Mouse (Mus musculus) heart, embryonic 10.5 days (tissue): Measurements from ENCODE around the gene Hoxa5. TPM values are rescaled to one million over a fixed set of nuclear protein-coding genes. Genes with fewer than 3 reads are reported as not detected.
A peak's percentile ranks its signal among the peaks of the same experiment; 100 is the strongest.

Experiments used
- DNase-seq: peaks from one replicate; pipeline ENCODE4 v3.0.0-alpha.2; 2017; ENCODE audit warnings: low spot score
- H3K27ac ChIP-seq: fragments of 300-500 bp; sonication (generic); 2 replicates; pipeline ENCODE4 v1.5.1; 2016; ENCODE audit warnings: mild to moderate bottlenecking
- H3K27me3 ChIP-seq: fragments of 300-500 bp; sonication (generic); 2 replicates; pipeline ENCODE4 v1.6.1; 2016; ENCODE audit warnings: mild to moderate bottlenecking; ENCODE audit not compliant: poor library complexity, insufficient read depth, severe bottlenecking
- H3K36me3 ChIP-seq: fragments of 300-500 bp; sonication (generic); 2 replicates; pipeline ENCODE4 v1.6.1; 2016; ENCODE audit warnings: mild to moderate bottlenecking, moderate library complexity
- H3K4me1 ChIP-seq: fragments of 300-500 bp; sonication (generic); 2 replicates; pipeline ENCODE4 v1.6.1; 2016; ENCODE audit warnings: mild to moderate bottlenecking
- H3K4me3 ChIP-seq: fragments of 300-500 bp; sonication (generic); 2 replicates; pipeline ENCODE4 v1.5.1; 2016; ENCODE audit warnings: mild to moderate bottlenecking, moderate library complexity
- H3K9me3 ChIP-seq: fragments of 300-500 bp; sonication (generic); 2 replicates; pipeline ENCODE4 v1.6.1; 2016; ENCODE audit warnings: mild to moderate bottlenecking, moderate library complexity
- WGBS: fragments of 180-500 bp; shearing (Covaris S2); methylation state at CpG from one replicate; pipeline ENCODE4 v1.1.7; 2016; 5-methylcytosine and 5-hydroxymethylcytosine counted together
- polyA plus RNA-seq: library from polyadenylated mRNA; unstranded; fragments of >200 nt; fragmentation: Nextera tagmentation; extraction: Ambion mirVana; gene quantifications from 2 replicates; pipeline ENCODE4 v1.2.1, GENCODE M21; 2016

Hoxa5 gene
- 0.58 and 6.0 TPM in 2 replicates for polyA plus RNA-seq

GRCm38 (mm10) chr6:52204050-52204752 lies at the start of gene Hoxa5:
Hoxa5 (minus strand) TSS chr6:52204587.
- H3K27ac ChIP-seq, result peak within 1 kb of the TSS; percentile 74
- peaks cover 33% of the 10 kb centered on the region for H3K4me1 ChIP-seq
- H3K4me3 ChIP-seq, result peak within 1 kb of the TSS; percentile 64
- peaks cover 100% of the 10 kb centered on the region for H3K27me3 ChIP-seq
- no peak for DNase-seq
- no peaks in the 10 kb centered on the region for H3K9me3 ChIP-seq
- H3K36me3 ChIP-seq, result no peaks in the 10 kb centered on the region
- WGBS, result under 1% methylated on average over 65 of the region's 65 CpGs

- peak; percentile 73 for DNase-seq
- Histone ChIP-seq H3K9me3 (no peaks in the 10 kb centered on the region), H3K4me1 (peaks cover 15% of the 10 kb centered on the region), H3K36me3 (no peaks in the 10 kb centered on the region), H3K27me3 (peaks cover 100% of the 10 kb centered on the region), H3K4me3 (peak overlapping the region; percentile 44), H3K27ac (no peak overlapping the region)
- WGBS, result 1% methylated on average over 59 of the region's 59 CpGs
Observed at GRCm38 (mm10) chr6:52253511-52254500, 49.4 kb upstream of the Hoxa5 start.

- Histone ChIP-seq H3K4me3 (peak overlapping the region; percentile 44; the same call in 1 of the 2 replicates), H3K27me3 (peaks cover 100% of the 10 kb centered on the region), H3K36me3 (no peaks in the 10 kb centered on the region), H3K27ac (no peak overlapping the region), H3K4me1 (peaks cover 20% of the 10 kb centered on the region), H3K9me3 (no peaks in the 10 kb centered on the region)
- WGBS, result under 1% methylated on average over 35 of the region's 35 CpGs
- DNase-seq, result peak; percentile 75
Observed at GRCm38 (mm10) chr6:52252775-52253376, 48.5 kb upstream of the Hoxa5 start.

DNA sequence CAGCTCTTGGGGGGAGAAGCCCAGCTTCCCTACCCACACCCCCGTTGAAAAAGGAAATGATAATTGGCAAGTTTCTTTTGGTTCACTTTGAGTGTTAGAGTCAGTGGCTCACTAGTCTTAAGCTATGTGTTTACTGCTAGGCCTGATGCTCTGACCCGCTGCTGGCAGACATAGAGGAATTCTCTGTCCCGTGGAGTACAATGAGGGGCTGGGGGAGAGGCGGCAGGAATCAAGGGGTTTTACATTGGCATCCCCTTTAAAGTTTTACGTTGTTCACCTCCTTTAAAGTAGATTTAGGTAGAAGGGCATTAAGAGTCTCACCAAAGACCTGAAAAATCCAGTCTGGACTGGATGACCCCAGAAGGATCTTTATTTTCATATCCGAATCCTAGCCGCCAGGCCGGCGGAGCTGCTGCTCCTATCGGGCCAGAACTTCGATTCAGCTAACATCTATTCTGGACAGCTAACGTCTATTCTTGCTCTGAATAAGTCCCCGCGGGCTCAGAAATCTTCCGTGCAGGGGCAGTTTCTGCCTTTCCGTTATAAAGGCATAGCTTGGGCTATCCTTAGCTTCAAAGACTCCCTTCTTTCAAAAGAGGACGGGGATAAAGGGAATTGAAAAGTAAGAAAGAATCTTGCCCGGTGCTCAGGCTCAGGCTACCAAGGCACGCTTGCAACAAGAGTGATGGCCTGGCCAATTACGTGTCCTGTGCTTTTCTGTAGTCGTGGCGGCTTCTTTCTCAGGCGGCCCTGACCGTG lies 47.8 kb upstream of the Hoxa5 start:
- Histone ChIP-seq H3K36me3 (no peaks in the 10 kb centered on the region), H3K4me3 (no peak overlapping the region), H3K9me3 (no peaks in the 10 kb centered on the region), H3K27me3 (peaks cover 100% of the 10 kb centered on the region), H3K27ac (no peak overlapping the region), H3K4me1 (peaks cover 20% of the 10 kb centered on the region)
- no peak for DNase-seq
- WGBS, result 2% methylated on average over 24 of the region's 24 CpGs

DNA sequence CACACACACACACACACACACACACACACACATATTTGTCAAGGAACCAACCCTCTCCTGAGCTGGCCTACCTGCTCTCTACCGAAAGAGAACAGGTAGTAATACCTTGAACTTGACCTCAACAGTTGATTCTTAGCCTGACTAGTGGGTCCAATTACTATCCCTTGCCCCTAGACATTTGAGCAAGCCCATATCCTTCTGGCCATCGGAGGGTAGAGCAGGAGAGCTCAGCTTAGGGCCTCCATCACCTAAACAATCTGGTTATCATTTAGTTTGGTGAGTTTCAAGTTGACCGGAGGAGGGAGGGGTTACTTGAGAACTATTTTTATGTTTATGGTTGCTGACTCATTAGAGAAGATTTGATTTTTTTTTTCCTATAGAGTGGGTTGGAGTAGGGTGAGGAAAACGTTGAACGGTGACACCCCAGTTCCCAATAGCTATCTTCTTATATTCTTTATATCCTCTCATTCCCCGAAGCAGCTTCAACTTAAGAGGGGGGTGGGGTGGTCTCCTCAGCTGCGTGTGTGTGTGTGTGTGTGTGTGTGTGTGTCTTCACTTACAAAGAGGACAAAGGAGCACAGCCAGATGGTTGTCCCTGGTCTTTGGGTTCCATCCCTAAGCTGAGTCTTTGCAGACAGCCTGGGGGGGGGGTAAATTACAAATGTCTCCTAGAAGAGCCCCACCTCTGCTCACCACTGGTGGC lies 46.9 kb upstream of the Hoxa5 start:
- Histone ChIP-seq H3K27me3 (peaks cover 100% of the 10 kb centered on the region), H3K27ac (no peak overlapping the region), H3K36me3 (no peaks in the 10 kb centered on the region), H3K4me1 (peaks cover 20% of the 10 kb centered on the region), H3K9me3 (no peaks in the 10 kb centered on the region), H3K4me3 (no peak overlapping the region)
- peak; percentile 51 for DNase-seq
- WGBS, result 10% methylated on average over 7 of the region's 7 CpGs

DNA sequence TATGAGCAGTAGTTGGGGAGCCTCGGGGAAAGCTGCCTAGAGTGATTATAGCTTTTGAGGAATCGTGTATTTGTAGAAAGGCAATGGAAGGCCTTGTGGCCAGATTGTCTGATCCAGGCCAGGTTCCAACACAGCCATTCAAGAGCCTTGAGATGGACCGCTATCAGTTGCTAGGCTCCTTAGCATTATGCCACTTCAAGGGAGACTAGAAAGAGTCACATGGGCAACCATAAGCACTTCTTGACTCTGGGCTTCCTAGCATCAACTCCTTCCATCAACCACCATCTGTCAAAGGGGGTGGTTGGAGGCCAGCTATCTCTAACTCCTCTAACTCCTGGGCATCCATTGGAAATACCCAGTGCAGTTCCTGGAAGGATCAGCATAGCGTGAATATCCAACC lies 45.4 kb upstream of the Hoxa5 start:
- DNase-seq, result peak; percentile 69
- H3K36me3 ChIP-seq, result no peaks in the 10 kb centered on the region
- no peak overlapping the region for H3K27ac ChIP-seq
- no peaks in the 10 kb centered on the region for H3K9me3 ChIP-seq
- H3K4me3 ChIP-seq, result no peak overlapping the region
- H3K27me3 ChIP-seq, result peaks cover 100% of the 10 kb centered on the region
- H3K4me1 ChIP-seq, result peaks cover 25% of the 10 kb centered on the region
- WGBS, result under 1% methylated on average over 4 of the region's 4 CpGs

DNA sequence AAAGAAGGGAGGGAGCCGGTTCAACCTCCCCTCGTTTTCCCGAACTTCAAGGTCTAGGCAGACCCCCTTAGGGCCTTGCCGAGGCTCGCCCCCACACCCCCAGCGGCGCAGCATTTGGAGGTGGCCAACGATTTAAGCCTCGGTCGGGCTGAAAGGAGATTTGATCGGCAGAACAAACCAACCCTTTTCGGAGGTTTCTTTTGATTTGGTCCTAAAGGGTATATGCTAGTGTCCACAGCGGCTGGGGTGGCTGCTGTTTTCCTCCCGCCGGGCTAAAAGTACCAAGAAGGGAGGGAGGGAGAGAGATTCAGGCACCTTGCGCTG lies 45.0 kb upstream of the Hoxa5 start:
- Histone ChIP-seq H3K4me3 (peak overlapping the region; percentile 24; the same call in 1 of the 2 replicates), H3K27ac (no peak overlapping the region), H3K4me1 (peaks cover 26% of the 10 kb centered on the region), H3K27me3 (peaks cover 100% of the 10 kb centered on the region), H3K36me3 (no peaks in the 10 kb centered on the region), H3K9me3 (no peaks in the 10 kb centered on the region)
- no peak for DNase-seq
- under 1% methylated on average over 16 of the region's 16 CpGs for WGBS

GRCm38 (mm10) chr6:52248638-52249414 lies 44.4 kb upstream of the Hoxa5 start:
- Histone ChIP-seq H3K9me3 (no peaks in the 10 kb centered on the region), H3K27ac (no peak overlapping the region), H3K27me3 (peaks cover 100% of the 10 kb centered on the region), H3K4me1 (peaks cover 26% of the 10 kb centered on the region), H3K36me3 (no peaks in the 10 kb centered on the region), H3K4me3 (peak overlapping the region; percentile 24; the same call in 1 of the 2 replicates)
- WGBS, result under 1% methylated on average over 27 of the region's 27 CpGs
- peak; percentile 72 for DNase-seq

GRCm38 (mm10) chr6:52247766-52248637 lies 43.6 kb upstream of the Hoxa5 start:
- H3K4me3 ChIP-seq, result no peak overlapping the region
- no peaks in the 10 kb centered on the region for H3K36me3 ChIP-seq
- no peaks in the 10 kb centered on the region for H3K9me3 ChIP-seq
- H3K27ac ChIP-seq, result no peak overlapping the region
- peak; percentile 72 for DNase-seq
- H3K27me3 ChIP-seq, result peaks cover 100% of the 10 kb centered on the region
- H3K4me1 ChIP-seq, result peaks cover 20% of the 10 kb centered on the region
- 2% methylated on average over 23 of the region's 23 CpGs for WGBS

- H3K4me3 ChIP-seq, result 0 out of 2 replicates have a peak overlapping the region, but pooled peaks have one; percentile 32
- WGBS, result 4% methylated on average over 3 of the region's 3 CpGs
- H3K27me3 ChIP-seq, result peaks cover 99% of the 10 kb centered on the region
- peak; percentile 66 for DNase-seq
- H3K36me3 ChIP-seq, result no peaks in the 10 kb centered on the region
- peaks cover 15% of the 10 kb centered on the region for H3K4me1 ChIP-seq
- no peaks in the 10 kb centered on the region for H3K9me3 ChIP-seq
- H3K27ac ChIP-seq, result no peak overlapping the region
Observed at GRCm38 (mm10) chr6:52246916-52247315, 42.5 kb upstream of the Hoxa5 start.
